Mouse (Mus musculus) limb, embryonic 12.5 days (tissue): ENCODE measurements around the gene Wasf2. TPM values are rescaled to one million over a fixed set of nuclear protein-coding genes. Genes with fewer than 3 reads are reported as not detected.

ENCODE experiments used
- ATAC-seq: fragments of 200-750 bp; cut with Nextera tagmentation; 2 replicates; pipeline ENCODE4 v1.8.0; 2017; ENCODE audit warnings: low read depth, moderate TSS enrichment; ENCODE audit not compliant: insufficient number of reproducible peaks, insufficient read depth, low FRiP score, low TSS enrichment
- H3K27ac ChIP-seq: fragments of 300-500 bp; sonication (generic); 2 replicates; pipeline ENCODE4 v1.5.1; 2016; ENCODE audit warnings: mild to moderate bottlenecking, moderate library complexity
- H3K27me3 ChIP-seq: fragments of 300-500 bp; sonication (generic); 2 replicates; pipeline ENCODE4 v1.6.1; 2016; ENCODE audit warnings: mild to moderate bottlenecking, moderate library complexity
- H3K36me3 ChIP-seq: fragments of 300-500 bp; sonication (generic); 2 replicates; pipeline ENCODE4 v1.6.1; 2016; ENCODE audit warnings: mild to moderate bottlenecking, moderate library complexity
- H3K4me1 ChIP-seq: fragments of 300-500 bp; sonication (generic); replicated peaks from 2 replicates; pipeline ENCODE4 v1.6.1; 2016
- H3K4me2 ChIP-seq: fragments of 300-500 bp; sonication (generic); 2 replicates; pipeline ENCODE4 v1.6.1; 2016; ENCODE audit warnings: mild to moderate bottlenecking, moderate library complexity
- H3K4me3 ChIP-seq: fragments of 300-500 bp; sonication (generic); replicated peaks from 2 replicates; pipeline ENCODE4 v1.5.1; 2016; ENCODE audit warnings: mild to moderate bottlenecking
- H3K9ac ChIP-seq: fragments of 300-500 bp; sonication (generic); replicated peaks from 2 replicates; pipeline ENCODE4 v1.6.1; 2016; ENCODE audit warnings: mild to moderate bottlenecking, moderate library complexity
- H3K9me3 ChIP-seq: fragments of 300-500 bp; sonication (generic); 2 replicates; pipeline ENCODE4 v1.6.1; 2016; ENCODE audit warnings: mild to moderate bottlenecking, moderate library complexity
- WGBS: fragments of 180-500 bp; shearing (Covaris S2); methylation state at CpG from one replicate; pipeline ENCODE4 v1.1.7; 2016; 5-methylcytosine and 5-hydroxymethylcytosine counted together
- polyA plus RNA-seq: library from polyadenylated mRNA; unstranded; fragments of >200 nt; fragmentation: Nextera tagmentation; extraction: Ambion mirVana; gene quantifications from 2 replicates; pipeline ENCODE4 v1.2.1, GENCODE M21; 2016

The Wasf2 gene
- polyA plus RNA-seq, 1 experiment from 2014 or later, result 81.6 TPM

DNA sequence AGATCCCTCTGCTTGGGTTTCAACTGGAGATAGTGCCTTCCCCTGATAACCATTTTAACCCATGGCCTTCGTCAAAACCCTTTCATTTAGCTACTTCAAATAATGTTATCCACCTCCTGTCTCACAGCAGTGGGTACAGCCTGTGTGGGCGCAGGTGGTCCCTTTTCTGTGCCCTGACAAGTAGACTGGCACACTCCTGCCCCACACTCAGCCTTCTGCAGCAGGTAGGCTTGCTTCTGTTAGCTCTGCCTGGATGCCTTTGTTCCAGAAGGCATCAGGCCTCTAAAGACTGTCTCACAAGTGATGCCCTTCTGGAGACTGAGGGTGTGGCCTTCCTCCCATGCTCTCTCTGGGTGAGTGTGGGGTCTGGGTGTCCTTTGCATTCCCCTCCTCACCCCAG is 65.8 kb downstream of the Wasf2 start:
- H3K36me3 ChIP-seq, result peaks cover 59% of the 10 kb centered on the region
- no peak overlapping the region for H3K4me3 ChIP-seq
- H3K27ac ChIP-seq, result peak overlapping the region; percentile 95
- no peak overlapping the region for H3K4me2 ChIP-seq
- no peak for ATAC-seq
- no peaks in the 10 kb centered on the region for H3K9me3 ChIP-seq
- no peak overlapping the region for H3K9ac ChIP-seq
- H3K27me3 ChIP-seq, result no peaks in the 10 kb centered on the region
- H3K4me1 ChIP-seq, result peaks cover 54% of the 10 kb centered on the region
- WGBS, result 84% methylated on average over 2 of the region's 2 CpGs

DNA sequence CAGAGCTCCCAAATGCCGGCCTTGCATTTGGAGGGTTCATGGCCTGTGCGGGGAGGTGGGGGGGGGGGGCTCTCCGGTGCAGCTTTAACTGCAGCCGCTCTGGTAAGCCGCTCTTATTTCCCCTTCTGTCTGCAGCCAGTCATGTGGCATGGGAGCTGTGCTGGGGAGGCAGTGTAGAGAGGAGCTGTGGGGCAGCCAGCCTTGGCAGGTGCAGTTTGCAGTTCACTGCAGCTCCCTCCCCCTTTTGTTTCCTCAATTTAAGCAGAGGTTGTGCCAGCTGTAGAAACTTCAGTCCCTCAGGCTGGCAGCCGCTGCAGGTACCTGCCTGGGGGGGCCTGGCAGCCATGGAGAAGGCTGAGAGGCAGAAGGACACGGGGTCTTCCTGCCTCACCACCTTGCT is 66.5 kb downstream of the Wasf2 start:
- Histone ChIP-seq H3K4me1 (peaks cover 61% of the 10 kb centered on the region), H3K4me2 (peak overlapping the region; percentile 39), H3K27ac (peak overlapping the region; percentile 95), H3K9ac (no peak overlapping the region; the same call in 1 of the 2 replicates), H3K27me3 (no peaks in the 10 kb centered on the region), H3K36me3 (peaks cover 52% of the 10 kb centered on the region), H3K9me3 (no peaks in the 10 kb centered on the region), H3K4me3 (0 out of 2 replicates have a peak overlapping the region, but pooled peaks have one; percentile 6)
- WGBS, result 9% methylated on average over 7 of the region's 7 CpGs
- ATAC-seq, result no peak

DNA sequence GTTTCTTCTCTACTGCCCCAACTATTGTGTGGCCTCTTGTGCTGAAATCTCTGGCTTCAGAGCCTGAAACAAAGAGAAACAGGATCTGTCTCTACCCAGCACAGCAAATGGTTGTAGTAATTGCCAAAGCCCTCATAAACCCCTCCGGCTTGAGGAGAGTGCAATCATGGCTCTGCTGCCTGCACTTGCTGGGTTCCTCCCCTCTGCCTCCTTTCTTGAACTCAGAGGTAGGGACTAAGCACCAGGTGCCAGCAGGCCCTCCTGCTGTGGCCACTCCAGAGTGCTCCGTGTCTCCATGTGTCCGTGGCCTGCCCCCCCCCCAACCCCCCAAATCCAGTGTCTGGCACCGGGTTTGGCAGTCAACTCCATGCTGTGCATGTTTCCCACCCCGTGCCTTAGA is 67.0 kb downstream of the Wasf2 start:
- peaks cover 47% of the 10 kb centered on the region for H3K36me3 ChIP-seq
- H3K4me2 ChIP-seq, result peak overlapping the region; percentile 39
- peaks cover 61% of the 10 kb centered on the region for H3K4me1 ChIP-seq
- no peaks in the 10 kb centered on the region for H3K27me3 ChIP-seq
- peak overlapping the region; percentile 95 for H3K27ac ChIP-seq
- no peak overlapping the region; the same call in 1 of the 2 replicates for H3K9ac ChIP-seq
- WGBS, result 2% methylated on average over 5 of the region's 5 CpGs
- peak; percentile 27; the same call in 1 of the 2 replicates for ATAC-seq
- H3K4me3 ChIP-seq, result 0 out of 2 replicates have a peak overlapping the region, but pooled peaks have one; percentile 0
- H3K9me3 ChIP-seq, result no peaks in the 10 kb centered on the region

DNA sequence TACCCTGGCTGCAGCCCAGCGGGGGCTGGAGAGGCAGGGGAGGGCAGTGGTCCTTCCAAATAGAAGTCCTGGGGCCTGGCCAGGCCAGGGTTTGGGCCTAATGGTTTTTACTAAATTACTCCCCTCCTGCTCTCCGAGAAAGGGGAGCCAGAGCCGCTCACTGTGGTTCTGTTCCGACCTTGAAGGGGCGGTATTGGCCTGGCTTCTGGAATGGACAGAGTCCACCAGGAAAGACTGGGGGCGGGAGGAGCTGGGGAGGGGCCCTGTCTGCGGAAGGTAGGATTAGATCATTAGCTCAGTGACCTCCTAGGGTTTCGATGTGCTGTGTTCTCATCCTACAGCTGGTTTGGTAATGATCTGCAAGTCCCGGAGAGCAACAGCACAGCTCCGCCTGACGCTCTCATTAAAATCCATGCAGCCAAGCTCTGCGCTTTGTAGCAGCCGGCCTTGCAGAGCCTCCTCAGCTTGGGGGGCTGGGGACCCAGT is 67.5 kb downstream of the Wasf2 start:
- Histone ChIP-seq H3K27me3 (no peaks in the 10 kb centered on the region), H3K36me3 (peaks cover 42% of the 10 kb centered on the region), H3K4me1 (peaks cover 61% of the 10 kb centered on the region), H3K9ac (no peak overlapping the region), H3K27ac (peak overlapping the region; percentile 95), H3K4me3 (0 out of 2 replicates have a peak overlapping the region, but pooled peaks have one; percentile 0), H3K9me3 (no peaks in the 10 kb centered on the region), H3K4me2 (peak overlapping the region; percentile 39)
- ATAC-seq, result peak; percentile 38
- 13% methylated on average over 13 of the region's 13 CpGs for whole genome bisulfite sequencing

DNA sequence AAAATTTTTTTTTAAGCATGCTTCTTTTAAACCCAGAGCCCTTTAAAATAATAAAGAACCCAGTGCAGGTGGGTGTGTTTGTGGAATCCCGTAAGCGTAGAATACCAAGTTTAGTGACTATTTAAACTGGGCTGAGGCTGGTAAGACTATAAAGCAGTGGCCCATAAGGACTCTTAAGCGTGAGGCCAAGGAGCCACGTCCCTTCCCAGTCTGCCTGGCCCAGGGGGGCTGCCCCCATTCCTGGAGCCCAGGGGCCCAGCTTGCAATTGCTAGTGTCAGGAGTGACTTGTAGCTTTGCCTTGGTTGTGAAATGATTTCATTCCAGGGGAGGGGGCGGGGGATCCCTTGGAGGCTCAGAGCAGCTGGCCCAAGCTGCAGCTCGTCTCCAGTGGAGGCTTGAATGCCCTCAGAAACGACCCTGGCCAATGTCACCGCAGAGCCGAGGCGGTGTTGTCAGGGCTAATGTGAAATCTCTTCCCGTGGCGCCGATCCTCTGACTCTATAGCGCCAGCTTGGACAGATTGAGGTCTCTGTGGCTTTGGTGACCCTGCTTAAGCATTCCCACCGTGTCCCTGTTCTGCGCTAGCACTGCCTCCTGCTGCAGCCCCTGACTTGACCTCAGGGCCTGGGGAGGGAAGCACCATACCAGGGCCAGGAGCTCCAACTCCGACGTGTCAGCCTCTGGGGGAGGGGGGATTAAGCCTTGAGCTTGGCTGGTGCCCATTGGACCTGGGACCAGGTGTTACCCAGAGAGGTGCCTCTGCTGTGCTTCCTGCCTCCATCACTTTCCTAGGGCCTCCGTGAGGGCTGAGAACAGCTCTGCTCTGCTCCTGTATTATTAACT is 68.3 kb downstream of the Wasf2 start:
- Histone ChIP-seq H3K4me2 (peak overlapping the region; percentile 39), H3K4me3 (0 out of 2 replicates have a peak overlapping the region, but pooled peaks have one; percentile 9)

DNA sequence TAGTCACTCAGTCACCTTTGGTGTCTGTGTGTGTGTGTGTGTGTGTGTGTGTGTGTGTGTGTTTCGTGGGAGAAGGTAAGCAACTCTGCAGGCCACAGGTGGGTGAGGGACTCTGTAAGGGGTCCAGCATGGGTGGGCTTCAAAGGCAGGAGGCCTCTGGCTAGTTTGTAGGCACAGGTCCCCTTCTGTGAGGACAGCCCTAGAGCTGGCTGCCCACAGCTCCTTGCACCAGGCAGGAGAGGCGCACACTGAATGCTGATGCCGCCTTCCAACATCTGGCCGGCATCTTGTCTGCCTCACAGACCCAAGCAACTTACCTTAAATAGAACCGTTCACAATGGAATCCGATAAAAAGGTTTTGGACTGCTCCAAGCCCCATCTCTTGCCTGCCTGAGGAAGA is 69.4 kb downstream of the Wasf2 start:
- Histone ChIP-seq H3K36me3 (peaks cover 23% of the 10 kb centered on the region), H3K4me2 (no peak overlapping the region)
- ATAC-seq, result no peak

More for the DNA sequence above, 68.3 kb downstream of the Wasf2 start:
- Histone ChIP-seq H3K36me3 (peaks cover 35% of the 10 kb centered on the region), H3K27me3 (no peaks in the 10 kb centered on the region), H3K27ac (peak overlapping the region; percentile 95), H3K9me3 (no peaks in the 10 kb centered on the region), H3K4me1 (peaks cover 61% of the 10 kb centered on the region), H3K9ac (no peak overlapping the region)
- ATAC-seq, result no peak
- WGBS, result 6% methylated on average over 19 of the region's 19 CpGs

DNA sequence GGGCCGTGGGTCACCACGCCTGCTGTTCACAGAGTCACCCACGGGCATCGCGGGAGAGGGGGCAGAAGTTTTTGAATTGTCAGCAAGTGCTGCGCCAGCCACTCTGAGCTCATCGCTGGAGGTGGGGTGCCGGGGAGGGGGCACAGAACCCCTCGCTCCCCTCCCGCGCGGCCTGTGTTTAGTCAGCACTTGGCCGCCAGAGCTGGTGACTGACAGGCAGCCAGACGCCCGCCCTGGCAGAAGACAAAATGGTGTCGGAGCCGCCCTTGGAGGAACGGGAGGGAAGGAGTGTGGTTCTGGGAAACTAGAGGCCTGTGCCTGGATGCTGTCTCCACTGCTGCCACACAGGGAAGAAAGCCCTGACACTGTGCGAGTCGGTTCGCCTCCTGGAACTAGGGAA is 70.0 kb downstream of the Wasf2 start:
- 45% methylated on average over 21 of the region's 21 CpGs for WGBS
- Histone ChIP-seq H3K4me2 (0 out of 2 replicates have a peak overlapping the region, but pooled peaks have one; percentile 7), H3K9ac (peak overlapping the region; percentile 23; the same call in 1 of the 2 replicates), H3K4me3 (no peak overlapping the region), H3K27ac (peak overlapping the region; percentile 80), H3K36me3 (peaks cover 17% of the 10 kb centered on the region), H3K4me1 (peaks cover 69% of the 10 kb centered on the region), H3K27me3 (no peaks in the 10 kb centered on the region), H3K9me3 (no peaks in the 10 kb centered on the region)
- no peak for ATAC-seq

More for the DNA sequence above, 69.4 kb downstream of the Wasf2 start:
- Histone ChIP-seq H3K27me3 (no peaks in the 10 kb centered on the region), H3K27ac (peak overlapping the region; percentile 80), H3K4me1 (peaks cover 67% of the 10 kb centered on the region), H3K9me3 (no peaks in the 10 kb centered on the region), H3K4me3 (no peak overlapping the region), H3K9ac (no peak overlapping the region)
- WGBS, result 40% methylated on average over 6 of the region's 6 CpGs

DNA sequence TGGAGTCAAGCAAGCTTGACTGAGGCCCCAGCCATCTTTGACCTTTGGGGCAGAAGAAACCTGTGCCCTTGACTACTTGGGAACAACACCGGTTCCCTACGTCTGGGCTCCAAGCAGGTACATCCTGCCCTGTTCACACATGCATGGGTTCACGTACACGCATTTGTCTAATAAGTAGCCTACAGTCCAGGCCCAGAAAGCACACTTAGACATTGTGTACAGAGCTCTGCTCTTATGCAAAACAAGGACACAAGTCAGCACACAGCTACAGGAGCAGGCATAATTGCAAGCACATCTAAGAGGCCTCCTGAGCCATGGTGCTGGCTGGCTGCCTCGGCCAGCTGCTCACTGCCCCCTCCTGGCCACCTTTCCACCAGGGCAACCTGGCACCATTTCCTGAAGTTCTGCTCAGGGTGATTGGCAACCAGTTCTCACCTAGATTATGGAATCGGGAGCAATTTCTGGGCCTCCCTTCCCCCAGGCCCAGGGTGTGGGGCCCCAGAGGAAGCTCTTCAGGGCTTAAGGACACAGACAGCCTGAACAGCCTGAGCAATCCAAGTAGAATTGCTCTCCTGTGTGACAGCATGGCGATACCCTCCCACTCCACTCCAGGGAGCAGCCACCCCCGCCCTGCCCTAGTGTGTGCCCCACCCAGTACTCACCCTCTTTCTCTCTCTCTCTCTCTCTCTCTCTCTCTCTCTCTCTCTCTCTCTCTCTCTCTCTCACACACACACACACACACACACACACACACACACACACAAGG is 70.9 kb downstream of the Wasf2 start:
- Histone ChIP-seq H3K4me3 (no peak overlapping the region), H3K27ac (peak overlapping the region; percentile 80), H3K27me3 (no peaks in the 10 kb centered on the region), H3K4me1 (peaks cover 64% of the 10 kb centered on the region), H3K9me3 (no peaks in the 10 kb centered on the region), H3K9ac (peak overlapping the region; percentile 34; the same call in 1 of the 2 replicates), H3K4me2 (no peak overlapping the region), H3K36me3 (peaks cover 9% of the 10 kb centered on the region)
- ATAC-seq, result no peak
- WGBS, result 64% methylated on average over 8 of the region's 8 CpGs

DNA sequence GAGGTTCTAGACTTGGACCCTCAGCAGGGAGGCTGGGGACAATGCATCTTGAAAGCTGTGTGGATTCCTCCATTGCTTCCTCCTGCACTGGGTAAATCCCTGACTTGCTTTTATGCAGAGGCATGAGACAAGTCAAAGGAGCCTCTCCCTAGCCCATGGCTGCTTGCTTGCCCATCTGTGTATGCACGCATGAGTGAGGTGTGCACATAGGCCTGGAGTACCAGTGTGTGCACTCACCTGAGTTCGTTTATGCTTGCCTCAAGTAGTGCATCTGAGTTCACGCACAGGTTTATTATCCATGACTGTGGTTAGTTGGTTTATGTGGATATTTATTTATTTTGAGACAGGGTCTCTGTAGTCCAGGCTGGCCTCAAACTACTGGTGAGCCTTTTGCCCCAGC is 71.9 kb downstream of the Wasf2 start:
- 92% methylated on average over 3 of the region's 3 CpGs for WGBS
- no peaks in the 10 kb centered on the region for H3K36me3 ChIP-seq
- H3K9ac ChIP-seq, result no peak overlapping the region
- no peaks in the 10 kb centered on the region for H3K9me3 ChIP-seq
- H3K27ac ChIP-seq, result no peak overlapping the region
- no peak for ATAC-seq
- H3K4me2 ChIP-seq, result no peak overlapping the region
- H3K4me3 ChIP-seq, result no peak overlapping the region
- H3K27me3 ChIP-seq, result no peaks in the 10 kb centered on the region
- peaks cover 54% of the 10 kb centered on the region for H3K4me1 ChIP-seq

DNA sequence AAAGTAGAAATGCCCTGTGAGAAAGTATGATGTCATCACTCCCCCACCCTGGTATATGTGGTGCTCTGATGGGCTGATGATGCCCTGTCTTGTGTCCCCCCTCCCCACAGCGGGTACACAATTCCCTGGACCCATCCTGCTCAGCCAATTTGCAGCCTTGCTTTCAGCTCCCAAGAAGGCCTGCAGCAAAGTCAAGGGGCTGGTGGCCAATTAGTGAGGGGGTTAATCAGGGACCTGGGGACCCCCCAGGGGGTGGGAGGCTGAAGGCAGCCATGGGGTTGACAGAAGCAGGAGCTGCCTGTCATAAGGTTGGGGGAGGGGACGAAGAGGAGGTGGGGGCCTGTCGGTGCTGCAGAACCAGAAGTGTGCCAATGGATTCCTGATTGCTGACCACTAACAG is 73.3 kb downstream of the Wasf2 start:
- H3K36me3 ChIP-seq, result no peaks in the 10 kb centered on the region
- H3K9me3 ChIP-seq, result no peaks in the 10 kb centered on the region
- ATAC-seq, result no peak
- H3K27me3 ChIP-seq, result no peaks in the 10 kb centered on the region
- no peak overlapping the region for H3K4me2 ChIP-seq
- H3K4me3 ChIP-seq, result no peak overlapping the region
- no peak overlapping the region for H3K9ac ChIP-seq
- no peak overlapping the region for H3K27ac ChIP-seq
- peaks cover 40% of the 10 kb centered on the region for H3K4me1 ChIP-seq
- WGBS, result 61% methylated on average over 3 of the region's 3 CpGs

DNA sequence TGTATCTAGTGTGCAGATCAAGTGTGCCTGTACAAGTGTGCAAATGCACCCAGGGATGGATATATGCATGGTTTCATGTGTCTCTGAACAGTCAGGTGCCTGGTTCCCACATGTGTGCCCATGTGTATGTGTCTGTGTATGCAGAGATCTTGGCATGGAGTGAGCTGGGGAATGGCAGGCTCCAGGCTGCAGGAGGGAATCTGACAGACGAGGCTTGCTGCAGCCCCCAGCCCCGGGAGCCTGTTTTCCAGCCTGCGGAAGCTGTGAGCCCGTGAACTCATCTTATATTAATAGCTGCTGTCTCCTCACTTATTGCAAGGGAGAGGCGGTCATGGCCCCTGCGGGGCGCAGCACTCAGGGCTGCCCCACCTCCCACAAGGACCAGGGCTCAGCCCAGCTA is 74.1 kb downstream of the Wasf2 start:
- Histone ChIP-seq H3K4me1 (peaks cover 32% of the 10 kb centered on the region), H3K4me3 (no peak overlapping the region), H3K27ac (0 out of 2 replicates have a peak overlapping the region, but pooled peaks have one; percentile 56), H3K4me2 (0 out of 2 replicates have a peak overlapping the region, but pooled peaks have one; percentile 8), H3K36me3 (no peaks in the 10 kb centered on the region), H3K27me3 (no peaks in the 10 kb centered on the region), H3K9ac (peak overlapping the region; percentile 45; the same call in 1 of the 2 replicates), H3K9me3 (no peaks in the 10 kb centered on the region)
- WGBS, result 39% methylated on average over 7 of the region's 7 CpGs
- ATAC-seq, result no peak
